Mouse (Mus musculus) thymus, adult 2 months (tissue): ENCODE data around the gene Tbx3.

Experiments
- CTCF ChIP-seq: fragments of 200-500 bp; IDR thresholded peaks from 2 replicates; pipeline ENCODE4 v1.5.1; 2012; ENCODE audit warnings: mild to moderate bottlenecking, control low read depth, low read length, moderate library complexity, borderline replicate concordance; ENCODE audit not compliant: control insufficient read depth, poor library complexity, insufficient read depth; ENCODE audit errors: extremely low read depth
- POLR2A ChIP-seq: fragments of 200-500 bp; IDR thresholded peaks from 2 replicates; pipeline ENCODE4 v1.6.1; 2012; ENCODE audit warnings: mild to moderate bottlenecking, low read length, control low read depth, moderate library complexity; ENCODE audit not compliant: control insufficient read depth, poor library complexity, insufficient read depth; ENCODE audit errors: extremely low read depth

GRCm38 (mm10) chr5:119683861-119684260 lies 13.4 kb downstream of the Tbx3 start:
- no peak for TF ChIP-seq CTCF
- TF ChIP-seq POLR2A = no peak
